Mouse (Mus musculus) gonadal fat pad, adult 2 months (tissue): ENCODE data around the gene Gng7. TPM values are rescaled to one million over a fixed set of nuclear protein-coding genes. Genes with fewer than 3 reads are reported as not detected.

ENCODE experiments used
- DNase-seq: peaks from one replicate; pipeline ENCODE4 v3.0.0-alpha.2; 2012; ENCODE audit warnings: low read depth
- polyA plus RNA-seq: library from polyadenylated mRNA; depleted of rRNA; stranded (reverse); fragments of >200 nt; gene quantifications from 2 replicates; pipeline ENCODE4 v1.2.3, GENCODE M21; 2012

Gene Gng7
- polyA plus RNA-seq, 1 experiment = 6.3 TPM

- DNase-seq = no peak
Measured at GRCm38 (mm10) chr10:80946684-80947437, 67.9 kb downstream of the Gng7 start.

- DNase-seq = no peak
Measured at GRCm38 (mm10) chr10:80944231-80944630, 70.5 kb downstream of the Gng7 start.

GRCm38 (mm10) chr10:80943701-80944100 lies 71.0 kb downstream of the Gng7 start:
- DNase-seq = no peak

GRCm38 (mm10) chr10:80942919-80943318 lies 71.8 kb downstream of the Gng7 start:
- no peak for DNase-seq

GRCm38 (mm10) chr10:80940988-80941347 lies 73.8 kb downstream of the Gng7 start:
- no peak for DNase-seq

GRCm38 (mm10) chr10:80940320-80940987 lies 74.3 kb downstream of the Gng7 start:
- no peak for DNase-seq

GRCm38 (mm10) chr10:80939671-80940070 lies 75.1 kb downstream of the Gng7 start:
- DNase-seq = no peak

GRCm38 (mm10) chr10:80938831-80939550 lies 75.8 kb downstream of the Gng7 start:
- DNase-seq = no peak

- no peak for DNase-seq
Measured at GRCm38 (mm10) chr10:80937646-80938045, 77.1 kb downstream of the Gng7 start.

GRCm38 (mm10) chr10:80936810-80937164 lies 78.0 kb downstream of the Gng7 start:
- no peak for DNase-seq

- DNase-seq = no peak
Measured at GRCm38 (mm10) chr10:80936135-80936809, 78.5 kb downstream of the Gng7 start.

- DNase-seq = no peak
Measured at GRCm38 (mm10) chr10:80935698-80936097, 79.0 kb downstream of the Gng7 start.

- DNase-seq = no peak
Measured at GRCm38 (mm10) chr10:80935241-80935640, 79.5 kb downstream of the Gng7 start.

GRCm38 (mm10) chr10:80934136-80934985 lies 80.4 kb downstream of the Gng7 start:
- DNase-seq = no peak

GRCm38 (mm10) chr10:80933421-80933979 lies 81.2 kb downstream of the Gng7 start:
- DNase-seq = no peak

- no peak for DNase-seq
Measured at GRCm38 (mm10) chr10:80932700-80933420, 81.9 kb downstream of the Gng7 start.

GRCm38 (mm10) chr10:80932206-80932605 lies 82.5 kb downstream of the Gng7 start:
- no peak for DNase-seq

- no peak for DNase-seq
Measured at GRCm38 (mm10) chr10:80931695-80932094, 83.0 kb downstream of the Gng7 start.

- no peak for DNase-seq
Measured at GRCm38 (mm10) chr10:80931153-80931671, 83.5 kb downstream of the Gng7 start.
